Mouse (Mus musculus) lung, embryonic 14.5 days (tissue): ENCODE data around the gene D1Ertd622e. TPM values are rescaled to one million over a fixed set of nuclear protein-coding genes. Genes with fewer than 3 reads are reported as not detected.

Experiments
- ATAC-seq: fragments of 200-750 bp; cut with Nextera tagmentation; 2 replicates; pipeline ENCODE4 v1.8.0; 2017; ENCODE audit warnings: mild to moderate bottlenecking, moderate TSS enrichment, moderate library complexity; ENCODE audit not compliant: insufficient read depth
- DNase-seq: peaks from one replicate; pipeline ENCODE4 v3.0.0-alpha.2; 2015
- H3K27ac ChIP-seq: fragments of 300-500 bp; sonication (generic); 2 replicates; pipeline ENCODE4 v1.5.1; 2014; ENCODE audit warnings: low read depth, mild to moderate bottlenecking, moderate library complexity
- H3K27me3 ChIP-seq: fragments of 300-500 bp; sonication (generic); 2 replicates; pipeline ENCODE4 v1.6.1; 2014; ENCODE audit warnings: low read length, control low read depth; ENCODE audit not compliant: insufficient read depth
- H3K36me3 ChIP-seq: fragments of 300-500 bp; sonication (generic); 2 replicates; pipeline ENCODE4 v1.6.1; 2014; ENCODE audit warnings: control low read depth; ENCODE audit not compliant: insufficient read depth
- H3K4me1 ChIP-seq: fragments of 300-500 bp; sonication (generic); 2 replicates; pipeline ENCODE4 v1.6.1; 2014; ENCODE audit warnings: antibody characterized with exemption, control low read depth; ENCODE audit not compliant: insufficient read depth
- H3K4me2 ChIP-seq: fragments of 300-500 bp; sonication (generic); 2 replicates; pipeline ENCODE4 v1.6.1; 2014; ENCODE audit warnings: mild to moderate bottlenecking
- H3K4me3 ChIP-seq: fragments of 300-500 bp; sonication (generic); 2 replicates; pipeline ENCODE4 v1.5.1; 2014; ENCODE audit warnings: low read depth, low read length
- H3K9ac ChIP-seq: fragments of 300-500 bp; sonication (generic); 2 replicates; pipeline ENCODE4 v1.6.1; 2014
- H3K9me3 ChIP-seq: fragments of 300-500 bp; sonication (generic); 2 replicates; pipeline ENCODE4 v1.6.1; 2016; ENCODE audit warnings: low read depth, low read length, control low read depth
- CTCF ChIP-seq: IDR thresholded peaks from 2 replicates; pipeline ENCODE4 v1.5.1; 2016; ENCODE audit warnings: antibody characterized with exemption, low read depth
- WGBS: fragments of 180-500 bp; shearing (Covaris S2); extraction: QIAGEN DNeasy Blood & Tissue Kit; methylation state at CpG from one replicate; pipeline ENCODE4 v1.1.7; 2014; 5-methylcytosine and 5-hydroxymethylcytosine counted together
- polyA plus RNA-seq: library from polyadenylated mRNA; unstranded; fragments of >200 nt; fragmentation: Nextera tagmentation; extraction: Ambion mirVana; gene quantifications from 2 replicates; pipeline ENCODE4 v1.2.1, GENCODE M21; 2014

Gene D1Ertd622e
- polyA plus RNA-seq, 1 experiment from 2014 or later, result 17.1 TPM

DNA sequence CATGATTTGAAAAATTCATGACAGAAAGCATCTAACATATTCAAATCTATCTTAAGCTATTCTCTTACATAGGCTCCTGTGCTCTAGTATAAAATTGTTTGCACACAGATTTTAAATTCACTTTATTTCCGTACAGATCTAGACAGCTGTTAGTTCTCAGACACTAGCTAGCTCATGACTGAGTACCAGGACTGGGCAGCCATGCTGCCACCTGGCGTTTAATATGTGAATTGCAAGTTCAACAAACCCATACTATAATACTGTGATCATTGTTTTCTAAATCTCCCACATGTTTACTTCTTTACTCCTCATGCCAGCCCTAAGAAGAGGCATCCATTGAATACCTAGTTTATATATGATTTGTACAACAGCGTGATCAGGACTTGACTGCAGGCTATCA, 26.9 kb upstream of the D1Ertd622e start:
- WGBS, result 18% methylated on average over 3 of the region's 3 CpGs
- H3K27me3 ChIP-seq, result no peaks in the 10 kb centered on the region
- TF ChIP-seq CTCF, result peak; percentile 72
- no peak overlapping the region for H3K4me3 ChIP-seq
- H3K36me3 ChIP-seq, result no peaks in the 10 kb centered on the region
- no peaks in the 10 kb centered on the region for H3K4me1 ChIP-seq
- H3K9ac ChIP-seq, result no peak overlapping the region
- H3K9me3 ChIP-seq, result no peaks in the 10 kb centered on the region
- DNase-seq, result peak; percentile 81
- ATAC-seq, result no peak; the same call in 1 of the 2 replicates
- no peak overlapping the region for H3K4me2 ChIP-seq
- no peak overlapping the region for H3K27ac ChIP-seq

DNA sequence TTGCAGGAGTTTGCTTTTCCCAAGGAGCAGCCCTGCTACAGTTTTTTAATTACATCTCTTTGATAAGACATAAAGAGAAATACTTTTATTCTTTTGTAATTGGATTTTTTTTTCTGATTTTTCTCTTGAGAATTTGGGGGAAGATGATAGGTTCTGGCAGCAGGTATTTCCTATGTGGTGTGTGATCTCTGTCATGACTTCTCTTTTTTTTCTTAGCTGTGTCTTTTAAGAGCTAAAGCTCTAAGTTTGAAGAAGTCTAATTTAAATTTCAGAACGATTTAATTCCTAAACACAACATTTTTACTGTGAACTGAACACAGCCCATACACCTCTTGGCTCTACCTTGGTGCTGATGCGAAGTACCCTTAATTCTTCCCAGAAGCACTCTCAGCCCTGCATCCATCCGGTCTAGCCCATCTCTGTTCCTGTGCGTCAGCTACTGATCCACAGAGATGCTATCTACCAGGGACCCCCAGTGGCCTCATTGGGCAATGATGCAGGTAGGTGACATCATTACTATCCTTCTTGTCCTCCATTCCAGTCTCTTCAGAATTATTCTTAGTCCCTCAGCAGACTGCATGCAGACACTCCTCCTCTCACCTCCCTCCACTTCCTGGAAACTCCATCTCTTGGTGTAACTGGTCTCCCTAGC, 14.8 kb upstream of the D1Ertd622e start:
- ATAC-seq (no peak), DNase-seq (no peak)
- WGBS, result 75% methylated on average over 4 of the region's 4 CpGs
- H3K27ac ChIP-seq, result no peak overlapping the region
- H3K4me3 ChIP-seq, result no peak overlapping the region
- H3K4me2 ChIP-seq, result no peak overlapping the region
- no peak overlapping the region for H3K9ac ChIP-seq
- no peaks in the 10 kb centered on the region for H3K4me1 ChIP-seq
- no peaks in the 10 kb centered on the region for H3K27me3 ChIP-seq
- no peak for TF ChIP-seq CTCF
- no peaks in the 10 kb centered on the region for H3K36me3 ChIP-seq
- no peaks in the 10 kb centered on the region for H3K9me3 ChIP-seq

DNA sequence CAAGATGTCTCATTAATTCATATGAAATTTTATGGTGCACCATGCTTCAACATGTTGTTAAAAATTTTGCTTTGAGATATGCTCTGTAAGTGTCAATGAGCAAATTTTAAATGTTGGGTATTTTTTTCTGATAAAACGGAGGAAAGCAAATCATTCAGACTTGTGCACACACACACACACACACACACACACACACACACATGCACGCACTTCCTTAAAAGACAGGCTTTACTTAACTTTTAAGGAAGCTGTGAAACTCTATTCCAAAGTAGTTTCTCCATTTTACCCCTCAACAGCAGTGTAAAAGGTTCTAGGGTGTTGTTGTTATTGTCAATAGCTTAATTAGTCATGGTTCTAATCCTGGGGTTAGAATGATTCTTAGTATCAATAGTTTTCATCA, 14.2 kb upstream of the D1Ertd622e start:
- Histone ChIP-seq H3K27me3 (no peaks in the 10 kb centered on the region), H3K9me3 (no peaks in the 10 kb centered on the region), H3K27ac (no peak overlapping the region), H3K4me2 (no peak overlapping the region), H3K9ac (no peak overlapping the region), H3K4me1 (no peaks in the 10 kb centered on the region), H3K36me3 (no peaks in the 10 kb centered on the region), H3K4me3 (no peak overlapping the region)
- no peak for ATAC-seq
- 52% methylated on average over 2 of the region's 2 CpGs for WGBS
- no peak for DNase-seq
- no peak for TF ChIP-seq CTCF

DNA sequence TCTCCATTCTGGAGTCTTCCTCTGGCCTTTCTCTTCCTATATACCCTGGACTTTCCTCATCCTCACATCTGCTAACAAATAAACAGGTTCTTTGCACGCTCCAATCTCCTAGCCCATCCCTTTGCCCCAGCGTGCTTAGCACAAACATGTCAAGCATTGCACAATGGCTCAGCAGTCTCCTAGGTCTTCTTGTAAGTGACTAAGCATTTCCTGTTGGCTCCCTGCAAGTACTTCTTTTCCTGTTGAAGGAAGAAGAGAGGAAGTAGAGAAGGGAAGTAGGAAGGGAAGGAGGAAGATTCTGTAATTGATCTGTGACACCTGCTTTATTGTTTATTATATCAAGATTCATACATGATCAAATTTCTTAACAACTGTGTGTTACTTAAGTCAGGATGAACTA, 11.0 kb upstream of the D1Ertd622e start:
- Histone ChIP-seq H3K9me3 (no peaks in the 10 kb centered on the region), H3K4me3 (no peak overlapping the region), H3K4me1 (no peaks in the 10 kb centered on the region), H3K36me3 (no peaks in the 10 kb centered on the region), H3K27ac (no peak overlapping the region), H3K9ac (no peak overlapping the region), H3K4me2 (no peak overlapping the region), H3K27me3 (no peaks in the 10 kb centered on the region)
- peak; percentile 19 for DNase-seq
- 18% methylated on average over 2 of the region's 2 CpGs for WGBS
- ATAC-seq, result no peak
- TF ChIP-seq CTCF, result no peak

DNA sequence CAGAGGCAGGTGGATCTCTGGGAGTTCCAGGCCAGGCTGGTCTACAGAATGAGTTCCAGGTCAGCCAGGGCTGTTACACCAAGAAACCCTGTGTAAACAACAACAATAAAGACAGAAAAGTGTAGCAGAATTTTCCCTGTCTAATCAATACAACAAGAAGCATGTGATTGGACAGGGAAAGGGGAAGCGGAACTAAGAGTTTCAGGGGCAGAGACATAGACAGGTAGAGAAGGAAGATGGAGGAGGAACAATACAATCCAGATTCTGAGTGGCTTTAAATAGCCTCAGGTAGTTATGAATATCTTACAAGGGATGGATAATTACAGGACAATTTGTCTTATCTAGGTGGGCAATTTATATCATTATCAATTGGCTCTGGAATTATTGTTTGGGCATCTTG, 5.4 kb upstream of the D1Ertd622e start:
- Histone ChIP-seq H3K36me3 (no peaks in the 10 kb centered on the region), H3K4me3 (no peak overlapping the region), H3K9me3 (no peaks in the 10 kb centered on the region), H3K4me1 (no peaks in the 10 kb centered on the region), H3K27me3 (no peaks in the 10 kb centered on the region), H3K9ac (no peak overlapping the region), H3K27ac (no peak overlapping the region), H3K4me2 (no peak overlapping the region)
- DNase-seq (no peak), ATAC-seq (no peak)
- TF ChIP-seq CTCF, result no peak
- 89% methylated on average over 1 of the region's 1 CpGs for WGBS

DNA sequence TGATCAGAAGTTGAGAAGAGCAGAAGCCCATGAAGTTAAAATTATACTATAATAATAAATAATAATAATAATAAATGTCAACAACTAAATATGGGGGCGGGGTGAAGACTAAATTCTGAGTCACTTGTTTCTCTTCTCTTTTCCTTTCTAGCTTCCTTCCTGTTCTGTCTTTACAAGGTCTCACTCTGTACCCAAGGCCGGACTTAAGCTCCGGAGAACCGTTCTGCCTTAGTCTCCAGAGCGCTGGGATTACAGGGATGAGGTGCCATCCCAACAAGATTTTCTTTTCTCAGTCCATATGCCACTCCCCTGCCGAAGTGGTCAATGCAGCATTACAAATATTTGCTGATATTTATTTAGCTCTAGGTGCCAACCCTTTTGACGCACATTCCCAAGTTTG, 450 bp upstream of the D1Ertd622e start:
- no peaks in the 10 kb centered on the region for H3K9me3 ChIP-seq
- H3K4me3 ChIP-seq, result peak overlapping the region; percentile 66
- no peaks in the 10 kb centered on the region for H3K4me1 ChIP-seq
- TF ChIP-seq CTCF, result no peak
- ATAC-seq (no peak), DNase-seq (peak; percentile 33)
- no peak overlapping the region for H3K27ac ChIP-seq
- H3K9ac ChIP-seq, result peak overlapping the region; percentile 70
- H3K4me2 ChIP-seq, result peak overlapping the region; percentile 95
- no peaks in the 10 kb centered on the region for H3K27me3 ChIP-seq
- H3K36me3 ChIP-seq, result no peaks in the 10 kb centered on the region
- 18% methylated on average over 7 of the region's 7 CpGs for WGBS

DNA sequence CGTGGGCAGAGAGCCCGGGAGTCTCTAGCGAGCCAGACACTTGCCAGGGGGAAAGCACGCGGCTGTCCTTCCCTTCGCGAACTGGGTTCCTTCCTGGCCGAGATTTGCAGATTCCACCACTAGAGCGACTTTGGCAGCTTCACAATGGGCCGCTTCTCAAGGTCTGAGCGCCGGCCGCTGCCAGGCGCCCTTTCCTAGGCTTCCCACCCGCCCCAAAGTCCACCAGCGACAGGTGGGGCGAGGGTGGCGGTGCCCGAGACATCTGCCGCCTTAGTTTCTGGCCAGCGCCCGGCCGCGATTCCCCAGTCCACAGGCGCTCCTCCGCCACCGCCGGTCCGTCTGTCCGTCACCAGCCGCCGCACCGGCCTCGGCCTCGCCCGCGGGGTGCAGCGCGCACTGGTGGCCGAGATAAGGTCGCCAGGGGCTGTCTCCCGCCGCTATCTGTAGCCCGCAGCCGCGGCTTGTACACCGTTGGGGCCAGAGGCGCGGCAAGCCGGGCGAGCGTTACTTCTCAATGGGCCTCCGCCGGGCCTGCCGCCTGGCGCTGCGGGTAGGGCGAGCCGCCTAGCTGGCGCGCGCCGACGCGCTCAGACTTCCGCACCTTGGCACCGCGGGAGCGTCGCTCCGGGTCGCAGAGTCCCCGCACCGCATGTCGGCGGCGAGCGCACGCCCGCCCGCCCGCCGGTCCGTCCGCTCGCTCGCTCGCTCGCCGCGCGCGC, 1.0 kb downstream of the D1Ertd622e start:
- peak overlapping the region; percentile 77 for H3K27ac ChIP-seq
- ATAC-seq (peak; percentile 53), DNase-seq (peak; percentile 81)
- H3K9ac ChIP-seq, result peak overlapping the region; percentile 70
- H3K27me3 ChIP-seq, result no peaks in the 10 kb centered on the region
- H3K4me3 ChIP-seq, result peak overlapping the region; percentile 66
- H3K9me3 ChIP-seq, result no peaks in the 10 kb centered on the region
- TF ChIP-seq CTCF, result peak; percentile 43; the same call in 1 of the 2 replicates
- peak overlapping the region; percentile 95 for H3K4me2 ChIP-seq
- H3K4me1 ChIP-seq, result no peaks in the 10 kb centered on the region
- no peaks in the 10 kb centered on the region for H3K36me3 ChIP-seq
- under 1% methylated on average over 90 of the region's 93 CpGs for WGBS
